Mouse (Mus musculus): Measurements from ENCODE around the gene Spock3. TPM values are rescaled to one million over a fixed set of nuclear protein-coding genes. Genes with fewer than 3 reads are reported as not detected.
"Not testable (repeated sequence)": the region's sequence is repeated elsewhere in the genome, so short reads cannot be mapped to it uniquely, and the experiment has no call there.

The Spock3 gene
- 10 to 100 TPM; 10.0 to 12.4 TPM for total RNA-seq (2021)
- long read RNA-seq, experiment 1, partial matches to known transcripts = 0 of 2 reads
- long read RNA-seq, experiment 1, other reads (novel, unspliced or antisense) = 2 of 2 reads
- long read RNA-seq, experiment 2, partial matches to known transcripts = 1 of 6 reads
- long read RNA-seq, experiment 2, other reads (novel, unspliced or antisense) = 5 of 6 reads

GRCm38 (mm10) chr8:62950709-62951108, at the start of gene Spock3:
TSS of gene Spock3 (plus strand) at chr8:62951009.
- no peak for DNase-seq (ENCODE audit: low spot score in 2 of 2)

GRCm38 (mm10) chr8:62951173-62952134, 645 bp downstream of the Spock3 start:
- DNase-seq (ENCODE audit: low spot score in 2 of 2) = no peak

GRCm38 (mm10) chr8:62952481-62952880, 1.7 kb downstream of the Spock3 start:
- DNase-seq (ENCODE audit: low spot score in 2 of 2) = no peak

DNA sequence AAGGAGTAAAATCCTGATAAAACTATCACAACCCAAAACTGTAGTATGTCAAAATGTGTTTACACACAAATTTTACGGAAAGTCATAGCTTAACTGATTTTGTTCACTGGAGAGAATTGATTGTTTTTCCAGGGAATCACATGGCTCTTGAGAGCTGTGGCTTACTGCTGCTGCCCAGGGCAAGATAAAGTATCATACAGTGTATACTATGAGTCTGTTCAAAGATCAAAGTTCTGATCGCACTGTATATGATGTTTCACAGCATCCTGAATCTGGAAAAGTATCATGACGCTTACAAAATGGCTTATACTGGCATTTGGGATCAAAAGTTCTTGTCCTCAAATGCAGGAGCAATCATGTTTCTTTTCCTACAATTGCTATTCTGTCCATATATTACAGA, 11.8 kb downstream of the Spock3 start:
- DNase-seq (ENCODE audit: low spot score in 2 of 2) = no peak

DNA sequence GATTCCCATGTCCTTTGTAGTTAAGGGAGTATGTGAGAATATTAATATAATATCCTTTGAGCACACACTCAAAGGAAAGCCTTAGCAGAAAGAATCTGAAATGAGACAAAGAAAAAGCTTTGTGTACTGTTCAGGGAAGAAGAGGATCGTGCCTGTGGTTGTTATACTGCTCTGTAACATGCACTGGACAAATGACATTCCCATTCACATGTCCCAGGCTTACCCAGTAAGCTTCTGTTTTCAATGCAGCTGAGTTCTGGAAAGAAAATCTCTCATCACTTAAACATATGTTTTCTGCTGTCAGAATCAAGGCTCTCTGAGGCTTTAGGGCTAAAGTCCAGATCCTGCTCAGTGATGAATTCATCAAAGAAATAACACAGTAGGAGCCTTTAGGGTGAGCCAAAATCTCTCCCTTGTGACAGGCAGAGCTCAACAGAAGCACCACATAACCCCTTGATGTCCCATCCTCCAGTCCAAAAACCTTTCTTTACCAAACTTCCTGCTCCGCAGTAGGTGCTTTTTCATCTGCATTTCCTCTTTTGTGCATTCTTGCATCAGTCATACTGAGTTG, 19.1 kb downstream of the Spock3 start:
- DNase-seq (ENCODE audit: low spot score in 2 of 2) = no peak

GRCm38 (mm10) chr8:63088984-63089383, 138.2 kb downstream of the Spock3 start:
- no peak for DNase-seq (ENCODE audit: low spot score in 2 of 2)

DNA sequence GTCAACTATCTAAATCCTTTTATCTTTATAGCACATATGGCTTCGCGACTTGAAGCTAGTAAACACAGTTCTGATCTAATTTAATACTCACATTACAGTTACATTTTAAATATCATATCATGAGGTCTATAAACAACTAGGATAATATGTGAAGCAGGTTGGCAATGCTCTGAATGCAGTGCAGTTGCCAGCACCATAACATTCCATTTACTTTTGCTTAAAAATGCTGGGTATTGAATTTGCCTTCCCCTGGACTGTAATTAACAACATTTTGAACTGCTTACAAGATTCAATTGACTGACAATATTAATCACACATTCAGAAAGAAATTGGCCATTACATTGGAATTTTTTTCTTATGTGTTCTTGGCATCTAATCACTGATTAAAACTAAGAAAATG, 147.4 kb downstream of the Spock3 start:
- DNase-seq (ENCODE audit: low spot score in 2 of 2) = no peak

DNA sequence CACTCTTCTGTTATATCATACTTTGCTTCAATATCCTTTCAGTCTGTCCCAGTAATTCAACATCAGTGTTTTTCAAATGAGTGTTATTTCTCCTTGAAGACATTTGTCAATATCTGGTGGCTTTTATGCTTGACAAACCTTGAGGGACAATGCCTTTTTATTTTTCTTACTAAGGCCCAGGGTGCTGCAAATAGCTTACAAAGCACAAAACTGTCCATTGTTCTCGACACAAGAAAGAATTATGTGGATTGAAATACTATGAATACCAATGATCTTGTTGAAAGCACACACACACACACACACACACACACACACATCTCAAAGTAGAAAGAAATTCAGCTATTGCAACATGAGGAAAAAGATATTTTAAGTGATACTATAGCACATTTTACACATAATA, 159.0 kb downstream of the Spock3 start:
- no peak for DNase-seq (ENCODE audit: low spot score in 2 of 2)

DNA sequence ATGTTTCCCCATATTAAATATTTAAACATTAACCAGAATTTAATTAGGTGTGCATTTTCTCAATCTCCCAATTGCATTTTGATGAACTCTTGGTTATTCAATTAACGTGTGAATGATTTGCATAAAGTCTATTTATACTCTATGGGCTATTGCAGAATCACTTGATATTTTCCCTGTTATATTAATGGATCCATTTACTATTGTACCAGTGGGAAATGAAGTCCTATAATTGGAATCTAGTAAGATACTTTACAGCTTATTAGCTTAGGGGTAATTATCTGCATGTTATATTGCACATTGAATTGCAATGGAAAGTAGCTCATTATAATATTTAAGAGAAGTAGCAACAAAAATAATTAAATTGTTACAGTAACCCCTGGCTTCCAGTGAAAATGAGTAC, 162.1 kb downstream of the Spock3 start:
- no peak for DNase-seq (ENCODE audit: low spot score in 2 of 2)

- DNase-seq (ENCODE audit: low spot score in 2 of 2) = no peak
Measured at GRCm38 (mm10) chr8:63120508-63120907, 169.7 kb downstream of the Spock3 start.

- DNase-seq (ENCODE audit: low spot score in 2 of 2) = no peak
Measured at GRCm38 (mm10) chr8:63135406-63135805, 184.6 kb downstream of the Spock3 start.

GRCm38 (mm10) chr8:63163861-63164260, 213.1 kb downstream of the Spock3 start:
- not testable (repeated sequence) for DNase-seq (ENCODE audit: low spot score in 2 of 2)

- DNase-seq (ENCODE audit: low spot score in 2 of 2) = no peak
Measured at GRCm38 (mm10) chr8:63165326-63165725, 214.5 kb downstream of the Spock3 start.

DNA sequence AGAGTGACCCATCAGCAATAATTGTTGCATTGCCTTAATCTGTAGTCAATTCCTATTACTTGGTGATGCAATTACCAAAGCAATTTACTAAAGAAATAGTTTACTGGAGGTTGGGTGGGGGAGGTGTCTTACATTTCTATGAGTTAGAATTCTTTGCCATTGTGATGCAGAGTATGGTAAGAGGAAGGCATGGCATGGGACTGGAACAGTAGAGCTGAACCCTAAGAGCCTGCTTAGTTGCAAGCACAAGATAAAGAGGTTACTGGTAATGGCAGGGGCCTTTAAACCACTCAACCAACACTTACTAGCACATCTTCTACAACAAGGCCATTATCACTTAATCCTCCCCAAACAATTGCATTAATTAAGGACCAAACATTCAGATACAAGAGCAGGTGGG, 219.1 kb downstream of the Spock3 start:
- DNase-seq (ENCODE audit: low spot score in 2 of 2) = no peak

GRCm38 (mm10) chr8:63181272-63181671, 230.5 kb downstream of the Spock3 start:
- no peak for DNase-seq (ENCODE audit: low spot score in 2 of 2)

DNA sequence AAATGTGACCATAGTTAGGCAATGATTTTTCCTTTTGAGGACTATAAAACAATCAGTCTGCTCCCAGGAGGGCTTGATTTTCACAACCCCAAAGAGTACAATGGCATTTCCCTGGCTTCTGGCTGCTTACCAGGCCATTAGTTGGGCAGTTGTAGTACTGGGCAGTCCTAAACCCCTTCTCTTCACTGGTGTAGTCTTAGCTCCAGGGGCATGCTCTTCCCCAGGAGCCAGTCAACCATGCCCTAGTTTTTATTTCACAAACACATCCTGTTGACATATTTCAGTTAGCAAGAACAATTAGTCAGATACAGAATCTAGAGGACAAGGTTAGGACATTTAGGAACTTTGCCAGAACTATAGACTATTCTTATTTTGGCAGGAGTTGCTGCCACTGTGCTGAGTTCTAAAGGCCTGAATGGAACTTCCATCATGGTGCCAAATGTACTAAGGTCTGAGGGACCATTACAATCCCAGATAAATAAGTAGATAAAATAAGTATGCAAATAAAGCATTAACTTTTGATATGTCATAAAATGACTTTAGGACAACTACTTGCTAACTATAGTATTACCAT, 308.1 kb downstream of the Spock3 start:
- no peak for DNase-seq (ENCODE audit: low spot score in 2 of 2)

GRCm38 (mm10) chr8:63262516-63262915, 311.7 kb downstream of the Spock3 start:
- DNase-seq (ENCODE audit: low spot score in 2 of 2) = no peak

DNA sequence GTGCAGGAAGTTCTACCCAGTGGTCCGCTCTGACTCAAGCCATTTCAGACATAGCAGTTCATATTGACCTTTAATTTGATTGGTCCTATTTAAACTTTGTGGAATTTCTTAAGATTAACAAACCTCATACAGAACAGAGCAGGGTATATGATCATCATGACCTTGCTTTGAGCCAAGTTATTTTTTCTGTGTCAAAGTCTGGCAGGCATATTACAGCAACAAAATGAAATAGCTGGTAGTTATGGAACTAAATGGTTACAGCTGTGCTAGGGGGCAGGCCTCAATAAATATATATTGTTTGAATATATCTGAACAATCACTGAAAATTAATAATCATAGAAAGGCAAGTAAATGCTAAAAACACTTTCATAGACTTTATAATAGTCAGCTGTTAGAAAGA, 384.6 kb downstream of the Spock3 start:
- DNase-seq (ENCODE audit: low spot score in 2 of 2) = no peak

- no peak for DNase-seq (ENCODE audit: low spot score in 2 of 2)
Measured at GRCm38 (mm10) chr8:63368580-63368979, 417.8 kb downstream of the Spock3 start.

DNA sequence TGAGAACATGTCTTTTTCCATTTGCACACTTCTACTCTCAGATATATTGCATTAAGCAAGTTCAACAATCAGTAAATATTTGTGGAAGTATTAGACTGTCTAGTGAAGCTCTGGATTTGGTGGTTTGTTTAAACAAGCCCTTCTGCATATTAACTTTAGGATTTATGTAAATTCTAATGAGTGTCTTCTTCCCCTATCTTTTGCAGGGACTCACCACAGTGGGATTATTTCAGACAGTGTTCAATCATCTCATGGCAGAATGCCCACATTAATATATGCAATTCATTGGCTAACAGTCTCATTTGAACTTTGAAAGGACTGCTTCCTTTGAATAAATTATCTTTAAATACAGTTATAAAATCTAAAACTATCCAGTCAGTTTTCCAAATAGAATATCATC, 446.9 kb downstream of the Spock3 start:
- no peak for DNase-seq (ENCODE audit: low spot score in 2 of 2)

Measured in adrenal gland, postnatal 4 days (tissue).